Mouse (Mus musculus): ENCODE measurements around the gene Atic. TPM values are rescaled to one million over a fixed set of nuclear protein-coding genes. Genes with fewer than 3 reads are reported as not detected.

Atic gene
- polyA plus RNA-seq, 1 experiment from 2014 or later = 33.1 TPM

GRCm38 (mm10) chr1:71586658-71587057 lies 29.7 kb downstream of the Atic start:
- Histone ChIP-seq H3K27ac (no peak overlapping the region), H3K4me1 (replicated peaks; ENCODE audit: control insufficient read depth, insufficient read depth, low read length) (no peaks in the 10 kb centered on the region), H3K9ac (no peak overlapping the region), H3K4me3 (replicated peaks; ENCODE audit: low read length) (no peak overlapping the region), H3K4me2 (replicated peaks) (no peak overlapping the region), H3K9me3 (ENCODE audit: control insufficient read depth, low read length) (no peaks in the 10 kb centered on the region), H3K27me3 (ENCODE audit: control insufficient read depth, insufficient read depth, low read length) (no peaks in the 10 kb centered on the region), H3K36me3 (replicated peaks; ENCODE audit: control insufficient read depth, insufficient read depth) (peaks cover 14% of the 10 kb centered on the region)
- ATAC-seq (ENCODE audit: low FRiP score) (no peak), DNase-seq (ENCODE audit: low spot score) (no peak)
- WGBS = 92% methylated on average over 7 of the region's 7 CpGs

GRCm38 (mm10) chr1:71590038-71590437 lies 33.1 kb downstream of the Atic start:
- ATAC-seq (ENCODE audit: low FRiP score) (no peak), DNase-seq (ENCODE audit: low spot score) (no peak)
- Histone ChIP-seq H3K27ac (no peak overlapping the region), H3K4me1 (replicated peaks; ENCODE audit: control insufficient read depth, insufficient read depth, low read length) (no peaks in the 10 kb centered on the region), H3K36me3 (replicated peaks; ENCODE audit: control insufficient read depth, insufficient read depth) (peaks cover 20% of the 10 kb centered on the region), H3K9me3 (ENCODE audit: control insufficient read depth, low read length) (no peaks in the 10 kb centered on the region), H3K4me2 (replicated peaks) (no peak overlapping the region), H3K27me3 (ENCODE audit: control insufficient read depth, insufficient read depth, low read length) (no peaks in the 10 kb centered on the region), H3K9ac (no peak overlapping the region), H3K4me3 (replicated peaks; ENCODE audit: low read length) (no peak overlapping the region)
- WGBS = 97% methylated on average over 11 of the region's 11 CpGs

- H3K36me3 ChIP-seq (replicated peaks; ENCODE audit: control insufficient read depth, insufficient read depth) = peaks cover 20% of the 10 kb centered on the region
- DNase-seq (ENCODE audit: low spot score) (no peak), ATAC-seq (ENCODE audit: low FRiP score) (no peak)
- WGBS = 88% methylated on average over 9 of the region's 9 CpGs
- no peaks in the 10 kb centered on the region for H3K27me3 ChIP-seq (ENCODE audit: control insufficient read depth, insufficient read depth, low read length)
- no peak overlapping the region for H3K9ac ChIP-seq
- H3K4me3 ChIP-seq (replicated peaks; ENCODE audit: low read length) = no peak overlapping the region
- no peak overlapping the region for H3K27ac ChIP-seq
- no peaks in the 10 kb centered on the region for H3K9me3 ChIP-seq (ENCODE audit: control insufficient read depth, low read length)
- H3K4me1 ChIP-seq (replicated peaks; ENCODE audit: control insufficient read depth, insufficient read depth, low read length) = no peaks in the 10 kb centered on the region
- H3K4me2 ChIP-seq (replicated peaks) = no peak overlapping the region
Measured at GRCm38 (mm10) chr1:71593184-71593583, 36.2 kb downstream of the Atic start.

- no peak overlapping the region for H3K9ac ChIP-seq
- ATAC-seq (ENCODE audit: low FRiP score) = no peak
- no peak overlapping the region for H3K27ac ChIP-seq
- H3K4me2 ChIP-seq (replicated peaks) = no peak overlapping the region
- no peak for DNase-seq (ENCODE audit: low spot score)
- no peak overlapping the region for H3K4me3 ChIP-seq (replicated peaks; ENCODE audit: low read length)
- H3K27me3 ChIP-seq (ENCODE audit: control insufficient read depth, insufficient read depth, low read length) = no peaks in the 10 kb centered on the region
- 94% methylated on average over 2 of the region's 2 CpGs for WGBS
- peaks cover 25% of the 10 kb centered on the region for H3K36me3 ChIP-seq (replicated peaks; ENCODE audit: control insufficient read depth, insufficient read depth)
- no peaks in the 10 kb centered on the region for H3K9me3 ChIP-seq (ENCODE audit: control insufficient read depth, low read length)
- H3K4me1 ChIP-seq (replicated peaks; ENCODE audit: control insufficient read depth, insufficient read depth, low read length) = no peaks in the 10 kb centered on the region
Measured at GRCm38 (mm10) chr1:71594268-71594667, 37.3 kb downstream of the Atic start.

GRCm38 (mm10) chr1:71595365-71595764 lies 38.4 kb downstream of the Atic start:
- no peak overlapping the region for H3K4me2 ChIP-seq (replicated peaks)
- H3K9me3 ChIP-seq (ENCODE audit: control insufficient read depth, low read length) = no peaks in the 10 kb centered on the region
- no peak overlapping the region for H3K4me3 ChIP-seq (replicated peaks; ENCODE audit: low read length)
- no peak overlapping the region for H3K27ac ChIP-seq
- no peaks in the 10 kb centered on the region for H3K27me3 ChIP-seq (ENCODE audit: control insufficient read depth, insufficient read depth, low read length)
- no peak for DNase-seq (ENCODE audit: low spot score)
- H3K36me3 ChIP-seq (replicated peaks; ENCODE audit: control insufficient read depth, insufficient read depth) = peaks cover 20% of the 10 kb centered on the region
- H3K9ac ChIP-seq = no peak overlapping the region
- H3K4me1 ChIP-seq (replicated peaks; ENCODE audit: control insufficient read depth, insufficient read depth, low read length) = no peaks in the 10 kb centered on the region
- WGBS = 97% methylated on average over 4 of the region's 4 CpGs
- ATAC-seq (ENCODE audit: low FRiP score) = no peak

- WGBS = 87% methylated on average over 2 of the region's 2 CpGs
- no peak for ATAC-seq (ENCODE audit: low FRiP score)
- Histone ChIP-seq H3K4me3 (replicated peaks; ENCODE audit: low read length) (no peak overlapping the region), H3K4me1 (replicated peaks; ENCODE audit: control insufficient read depth, insufficient read depth, low read length) (no peaks in the 10 kb centered on the region), H3K36me3 (replicated peaks; ENCODE audit: control insufficient read depth, insufficient read depth) (peaks cover 30% of the 10 kb centered on the region), H3K27me3 (ENCODE audit: control insufficient read depth, insufficient read depth, low read length) (no peaks in the 10 kb centered on the region), H3K27ac (no peak overlapping the region), H3K9me3 (ENCODE audit: control insufficient read depth, low read length) (no peaks in the 10 kb centered on the region), H3K9ac (no peak overlapping the region), H3K4me2 (replicated peaks) (no peak overlapping the region)
- no peak for DNase-seq (ENCODE audit: low spot score)
Measured at GRCm38 (mm10) chr1:71605751-71606150, 48.8 kb downstream of the Atic start.

- H3K4me2 ChIP-seq (replicated peaks) = no peak overlapping the region
- WGBS = 95% methylated on average over 8 of the region's 8 CpGs
- no peak overlapping the region for H3K27ac ChIP-seq
- no peak overlapping the region for H3K9ac ChIP-seq
- no peaks in the 10 kb centered on the region for H3K9me3 ChIP-seq (ENCODE audit: control insufficient read depth, low read length)
- no peaks in the 10 kb centered on the region for H3K4me1 ChIP-seq (replicated peaks; ENCODE audit: control insufficient read depth, insufficient read depth, low read length)
- no peak for DNase-seq (ENCODE audit: low spot score)
- H3K27me3 ChIP-seq (ENCODE audit: control insufficient read depth, insufficient read depth, low read length) = no peaks in the 10 kb centered on the region
- ATAC-seq (ENCODE audit: low FRiP score) = no peak
- no peak overlapping the region for H3K4me3 ChIP-seq (replicated peaks; ENCODE audit: low read length)
- H3K36me3 ChIP-seq (replicated peaks; ENCODE audit: control insufficient read depth, insufficient read depth) = peaks cover 38% of the 10 kb centered on the region
Measured at GRCm38 (mm10) chr1:71606600-71607325, 49.8 kb downstream of the Atic start.

- no peak overlapping the region for H3K4me3 ChIP-seq (replicated peaks; ENCODE audit: low read length)
- no peak overlapping the region for H3K9ac ChIP-seq
Measured at GRCm38 (mm10) chr1:71609057-71609775, 52.3 kb downstream of the Atic start.

GRCm38 (mm10) chr1:71609916-71610315 lies 53.0 kb downstream of the Atic start:
- Histone ChIP-seq H3K9me3 (ENCODE audit: control insufficient read depth, low read length) (no peaks in the 10 kb centered on the region), H3K4me2 (replicated peaks) (no peak overlapping the region), H3K36me3 (replicated peaks; ENCODE audit: control insufficient read depth, insufficient read depth) (peaks cover 37% of the 10 kb centered on the region), H3K9ac (no peak overlapping the region), H3K27ac (no peak overlapping the region), H3K27me3 (ENCODE audit: control insufficient read depth, insufficient read depth, low read length) (no peaks in the 10 kb centered on the region), H3K4me1 (replicated peaks; ENCODE audit: control insufficient read depth, insufficient read depth, low read length) (peaks cover 10% of the 10 kb centered on the region), H3K4me3 (replicated peaks; ENCODE audit: low read length) (no peak overlapping the region)
- DNase-seq (ENCODE audit: low spot score) = no peak
- ATAC-seq (ENCODE audit: low FRiP score) = no peak
- whole genome bisulfite sequencing = 91% methylated on average over 5 of the region's 5 CpGs

More at GRCm38 (mm10) chr1:71609057-71609775, 52.3 kb downstream of the Atic start:
- ATAC-seq (ENCODE audit: low FRiP score) (no peak), DNase-seq (ENCODE audit: low spot score) (no peak)
- peaks cover 44% of the 10 kb centered on the region for H3K36me3 ChIP-seq (replicated peaks; ENCODE audit: control insufficient read depth, insufficient read depth)
- H3K27me3 ChIP-seq (ENCODE audit: control insufficient read depth, insufficient read depth, low read length) = no peaks in the 10 kb centered on the region
- H3K4me1 ChIP-seq (replicated peaks; ENCODE audit: control insufficient read depth, insufficient read depth, low read length) = peaks cover 4% of the 10 kb centered on the region; the same call in 1 of the 2 replicates
- H3K27ac ChIP-seq = no peak overlapping the region
- no peaks in the 10 kb centered on the region for H3K9me3 ChIP-seq (ENCODE audit: control insufficient read depth, low read length)
- WGBS = 96% methylated on average over 37 of the region's 37 CpGs
- H3K4me2 ChIP-seq (replicated peaks) = no peak overlapping the region

Measured in hindbrain, embryonic 14.5 days (tissue).